Mouse (Mus musculus): ENCODE measurements around the gene Hsd17b7.
A peak's percentile ranks its signal among the peaks of the same experiment; 100 is the strongest.

- TF ChIP-seq CTCF (IDR thresholded peaks at IDR 0.05; ENCODE audit: low read depth, low read length) (peak; percentile 46), EP300 (IDR thresholded peaks at IDR 0.05; ENCODE audit: insufficient read depth, low read depth, low read length) (no peak), POLR2A (IDR thresholded peaks at IDR 0.05; ENCODE audit: insufficient read depth, low read length) (no peak)
Observed at GRCm38 (mm10) chr1:169921710-169922211, 47.3 kb downstream of the Hsd17b7 start.

All from ES-Bruce4 (cell line).